Mouse (Mus musculus) heart, embryonic 13.5 days (tissue): ENCODE results near the gene Cox10. TPM values are rescaled to one million over a fixed set of nuclear protein-coding genes. Genes with fewer than 3 reads are reported as not detected.

ENCODE experiments used
- ATAC-seq: fragments of 200-750 bp; cut with Nextera tagmentation; 2 replicates; pipeline ENCODE4 v1.8.0; 2017; ENCODE audit warnings: moderate TSS enrichment; ENCODE audit not compliant: insufficient number of reproducible peaks, low FRiP score, low TSS enrichment; ENCODE audit errors: extremely low read depth
- H3K27ac ChIP-seq: fragments of 300-500 bp; sonication (generic); replicated peaks from 2 replicates; pipeline ENCODE4 v1.5.1; 2015; ENCODE audit warnings: moderate library complexity, mild to moderate bottlenecking, inconsistent platforms
- H3K27me3 ChIP-seq: fragments of 300-500 bp; sonication (generic); replicated peaks from 2 replicates; pipeline ENCODE4 v1.6.1; 2015; ENCODE audit warnings: mild to moderate bottlenecking, inconsistent platforms
- H3K36me3 ChIP-seq: fragments of 300-500 bp; sonication (generic); 2 replicates; pipeline ENCODE4 v1.6.1; 2015; ENCODE audit warnings: mild to moderate bottlenecking, inconsistent platforms
- H3K4me1 ChIP-seq: fragments of 300-500 bp; sonication (generic); 2 replicates; pipeline ENCODE4 v1.6.1; 2015; ENCODE audit warnings: inconsistent platforms
- H3K4me2 ChIP-seq: fragments of 300-500 bp; sonication (generic); 2 replicates; pipeline ENCODE4 v1.6.1; 2015; ENCODE audit warnings: inconsistent platforms, mild to moderate bottlenecking, moderate library complexity
- H3K4me3 ChIP-seq: fragments of 300-500 bp; sonication (generic); 2 replicates; pipeline ENCODE4 v1.5.1; 2015; ENCODE audit warnings: moderate library complexity, mild to moderate bottlenecking, inconsistent platforms
- H3K9ac ChIP-seq: fragments of 300-500 bp; sonication (generic); 2 replicates; pipeline ENCODE4 v1.6.1; 2015; ENCODE audit warnings: inconsistent platforms, mild to moderate bottlenecking, moderate library complexity
- H3K9me3 ChIP-seq: fragments of 300-500 bp; sonication (generic); 2 replicates; pipeline ENCODE4 v1.6.1; 2016; ENCODE audit warnings: inconsistent platforms
- WGBS: fragments of 180-500 bp; shearing (Covaris S2); methylation state at CpG from one replicate; pipeline ENCODE4 v1.1.7; 2015; ENCODE audit warnings: mixed read lengths; 5-methylcytosine and 5-hydroxymethylcytosine counted together
- polyA plus RNA-seq: library from polyadenylated mRNA; unstranded; fragments of >200 nt; fragmentation: Nextera tagmentation; extraction: Ambion mirVana; gene quantifications from 2 replicates; pipeline ENCODE4 v1.2.1, GENCODE M21; 2015

Cox10 gene
- polyA plus RNA-seq, 1 experiment from 2014 or later = 32.9 TPM

DNA sequence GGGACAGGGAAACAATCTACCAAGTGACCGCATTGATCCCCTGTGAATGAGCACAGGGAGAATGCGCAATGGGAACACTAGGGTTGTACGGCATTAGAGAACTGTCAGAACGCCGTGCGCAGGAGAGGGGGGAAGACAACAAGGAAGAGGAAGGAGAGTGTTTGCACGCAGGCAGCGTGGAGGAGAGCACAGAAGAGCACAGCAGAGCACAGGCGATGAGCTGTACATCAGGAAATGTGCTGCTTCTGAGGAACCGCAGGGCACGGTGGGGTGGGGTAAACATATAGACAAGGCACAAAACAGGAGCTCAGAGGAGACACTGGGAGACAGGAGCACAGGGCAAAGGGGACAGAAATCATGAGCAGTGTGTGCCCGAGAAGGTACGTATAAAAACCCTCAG is 31.8 kb downstream of the Cox10 start:
- Histone ChIP-seq H3K4me2 (no peak overlapping the region), H3K27ac (no peak overlapping the region), H3K9ac (no peak overlapping the region), H3K9me3 (no peaks in the 10 kb centered on the region), H3K36me3 (peaks cover 23% of the 10 kb centered on the region), H3K4me3 (no peak overlapping the region), H3K4me1 (peaks cover 21% of the 10 kb centered on the region), H3K27me3 (no peaks in the 10 kb centered on the region)
- ATAC-seq = no peak
- 87% methylated on average over 13 of the region's 13 CpGs for WGBS

DNA sequence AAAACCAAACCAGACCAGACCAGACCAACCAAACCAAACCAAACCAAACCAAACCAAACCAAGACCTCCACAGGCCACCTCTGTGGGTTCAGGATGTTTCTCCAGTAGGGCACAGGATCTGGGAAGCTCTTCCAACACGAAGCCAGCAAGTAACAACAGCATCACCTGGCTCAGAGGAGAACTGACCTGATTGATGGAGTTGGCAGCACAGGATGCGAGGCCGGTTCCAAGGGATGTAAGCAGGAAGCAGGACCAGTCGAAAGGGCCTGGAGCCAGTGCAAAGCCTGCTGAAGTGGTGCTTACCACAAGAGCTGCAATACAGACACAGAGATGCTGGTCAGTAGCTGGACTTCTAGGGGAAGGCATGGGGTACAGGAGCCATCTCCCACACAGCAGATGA is 34.2 kb downstream of the Cox10 start:
- H3K4me1 ChIP-seq = peaks cover 3% of the 10 kb centered on the region; the same call in 1 of the 2 replicates
- ATAC-seq = no peak
- no peak overlapping the region for H3K9ac ChIP-seq
- no peaks in the 10 kb centered on the region for H3K27me3 ChIP-seq
- H3K9me3 ChIP-seq = no peaks in the 10 kb centered on the region
- H3K4me3 ChIP-seq = no peak overlapping the region
- H3K4me2 ChIP-seq = no peak overlapping the region
- H3K36me3 ChIP-seq = peaks cover 22% of the 10 kb centered on the region
- H3K27ac ChIP-seq = no peak overlapping the region
- WGBS = 90% methylated on average over 4 of the region's 4 CpGs

GRCm38 (mm10) chr11:64044024-64044423 is 35.2 kb downstream of the Cox10 start:
- no peaks in the 10 kb centered on the region for H3K9me3 ChIP-seq
- no peak overlapping the region for H3K27ac ChIP-seq
- no peak overlapping the region for H3K4me2 ChIP-seq
- no peak overlapping the region for H3K9ac ChIP-seq
- H3K4me3 ChIP-seq = no peak overlapping the region
- H3K4me1 ChIP-seq = peaks cover 3% of the 10 kb centered on the region; the same call in 1 of the 2 replicates
- no peak for ATAC-seq
- peaks cover 21% of the 10 kb centered on the region for H3K36me3 ChIP-seq
- WGBS = 85% methylated on average over 3 of the region's 3 CpGs
- H3K27me3 ChIP-seq = no peaks in the 10 kb centered on the region

- H3K4me1 ChIP-seq = peaks cover 16% of the 10 kb centered on the region
- 52% methylated on average over 7 of the region's 7 CpGs for WGBS
Observed at GRCm38 (mm10) chr11:64041281-64041680, 38.0 kb downstream of the Cox10 start.

DNA sequence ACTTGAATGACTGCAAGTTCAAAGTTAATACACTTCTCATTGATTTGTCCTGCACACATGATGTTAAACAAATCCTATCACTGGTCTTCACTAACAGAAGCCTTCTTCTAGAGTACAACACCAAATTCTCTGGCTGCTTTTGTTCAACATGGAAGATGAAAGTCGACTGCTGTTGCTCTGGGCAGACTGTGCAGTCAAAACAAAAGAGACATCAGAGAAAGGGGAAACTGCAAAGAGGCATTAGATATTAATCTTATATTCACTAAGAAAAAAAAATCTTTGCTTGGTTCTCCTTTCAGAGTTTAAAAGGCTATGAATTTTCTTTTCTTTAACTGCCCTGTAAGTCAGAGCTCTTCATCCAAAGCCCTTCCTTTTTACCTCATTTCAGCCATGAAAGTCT is 39.7 kb downstream of the Cox10 start:
- Histone ChIP-seq H3K27ac (no peak overlapping the region), H3K36me3 (peaks cover 11% of the 10 kb centered on the region; the same call in 1 of the 2 replicates), H3K4me3 (no peak overlapping the region), H3K9ac (no peak overlapping the region), H3K4me1 (peaks cover 30% of the 10 kb centered on the region), H3K27me3 (0 out of 2 replicates have a peak, but pooled peaks cover 3% of the 10 kb centered on the region), H3K9me3 (no peaks in the 10 kb centered on the region), H3K4me2 (no peak overlapping the region)
- WGBS = 49% methylated on average over 1 of the region's 1 CpGs
- no peak for ATAC-seq

More at GRCm38 (mm10) chr11:64041281-64041680, 38.0 kb downstream of the Cox10 start:
- Histone ChIP-seq H3K9me3 (no peaks in the 10 kb centered on the region), H3K9ac (no peak overlapping the region), H3K36me3 (peaks cover 21% of the 10 kb centered on the region), H3K4me3 (no peak overlapping the region), H3K4me2 (no peak overlapping the region), H3K27ac (no peak overlapping the region), H3K27me3 (0 out of 2 replicates have a peak, but pooled peaks cover 3% of the 10 kb centered on the region)
- ATAC-seq = no peak

DNA sequence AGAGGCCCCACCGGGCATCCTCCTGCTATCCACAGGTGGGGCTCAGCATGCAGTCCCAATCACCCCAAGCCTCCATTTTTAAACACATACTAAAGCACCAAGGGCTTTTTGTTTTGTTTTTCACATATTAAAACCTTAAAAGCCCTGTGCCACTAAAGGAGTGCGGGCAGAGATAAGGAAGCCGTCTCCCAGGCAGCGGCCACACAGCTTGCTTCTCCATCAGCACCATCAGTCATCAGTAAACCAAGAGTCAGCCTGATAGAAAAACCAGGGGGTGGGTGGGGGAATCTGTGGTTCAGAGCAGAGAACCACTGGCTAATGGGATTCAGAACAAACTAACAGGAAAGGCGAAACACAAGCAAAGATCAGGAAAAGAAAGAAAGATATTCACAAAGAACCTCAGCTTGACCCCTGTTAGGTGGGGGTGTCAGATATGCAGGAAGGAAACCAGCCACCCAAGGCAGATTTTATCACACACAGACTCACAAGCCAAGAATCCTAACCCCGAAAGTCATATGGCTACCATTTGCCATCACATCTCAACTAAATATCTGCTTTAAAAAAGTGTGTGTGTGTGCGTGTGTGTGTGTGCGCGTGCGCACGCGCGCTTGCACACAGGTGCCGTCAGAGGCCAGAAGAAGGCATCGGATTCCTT is 41.7 kb downstream of the Cox10 start:
- 0 out of 2 replicates have a peak, but pooled peaks cover 3% of the 10 kb centered on the region for H3K27me3 ChIP-seq
- no peaks in the 10 kb centered on the region for H3K9me3 ChIP-seq
- H3K36me3 ChIP-seq = no peaks in the 10 kb centered on the region
- no peak overlapping the region for H3K9ac ChIP-seq
- H3K4me2 ChIP-seq = no peak overlapping the region
- H3K4me1 ChIP-seq = peaks cover 33% of the 10 kb centered on the region
- H3K4me3 ChIP-seq = no peak overlapping the region
- no peak overlapping the region for H3K27ac ChIP-seq
- WGBS = 58% methylated on average over 15 of the region's 15 CpGs
- ATAC-seq = no peak

DNA sequence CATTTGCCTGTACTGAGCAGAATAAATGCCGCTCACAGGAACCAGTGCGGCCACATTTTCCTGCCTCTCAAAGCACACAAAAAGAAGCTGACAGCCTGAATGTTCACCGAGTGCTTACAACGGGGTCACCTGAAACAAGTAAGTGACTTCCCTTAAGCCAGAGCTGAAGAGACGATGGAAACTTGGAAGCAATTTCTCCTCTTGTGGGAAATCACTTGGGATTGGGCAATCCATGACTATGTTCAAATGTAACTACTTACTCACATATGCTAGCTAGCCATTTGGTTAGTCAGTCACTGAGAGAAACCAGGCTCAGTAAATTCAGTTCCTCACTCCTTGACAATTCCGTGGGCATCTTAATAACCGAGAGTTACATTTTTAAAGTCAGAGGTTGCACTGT is 43.0 kb downstream of the Cox10 start:
- no peak for ATAC-seq
- H3K36me3 ChIP-seq = no peaks in the 10 kb centered on the region
- no peak overlapping the region for H3K9ac ChIP-seq
- 0 out of 2 replicates have a peak, but pooled peaks cover 3% of the 10 kb centered on the region for H3K27me3 ChIP-seq
- H3K4me3 ChIP-seq = no peak overlapping the region
- no peaks in the 10 kb centered on the region for H3K9me3 ChIP-seq
- 74% methylated on average over 7 of the region's 7 CpGs for WGBS
- H3K4me2 ChIP-seq = no peak overlapping the region
- H3K27ac ChIP-seq = no peak overlapping the region
- H3K4me1 ChIP-seq = peaks cover 31% of the 10 kb centered on the region

GRCm38 (mm10) chr11:64035709-64036108 is 43.6 kb downstream of the Cox10 start:
- peaks cover 29% of the 10 kb centered on the region for H3K4me1 ChIP-seq
- no peak overlapping the region for H3K9ac ChIP-seq
- H3K4me2 ChIP-seq = no peak overlapping the region
- no peak overlapping the region for H3K27ac ChIP-seq
- WGBS = 78% methylated on average over 4 of the region's 4 CpGs
- H3K9me3 ChIP-seq = no peaks in the 10 kb centered on the region
- no peak overlapping the region for H3K4me3 ChIP-seq
- H3K36me3 ChIP-seq = no peaks in the 10 kb centered on the region
- H3K27me3 ChIP-seq = 0 out of 2 replicates have a peak, but pooled peaks cover 3% of the 10 kb centered on the region
- no peak for ATAC-seq

DNA sequence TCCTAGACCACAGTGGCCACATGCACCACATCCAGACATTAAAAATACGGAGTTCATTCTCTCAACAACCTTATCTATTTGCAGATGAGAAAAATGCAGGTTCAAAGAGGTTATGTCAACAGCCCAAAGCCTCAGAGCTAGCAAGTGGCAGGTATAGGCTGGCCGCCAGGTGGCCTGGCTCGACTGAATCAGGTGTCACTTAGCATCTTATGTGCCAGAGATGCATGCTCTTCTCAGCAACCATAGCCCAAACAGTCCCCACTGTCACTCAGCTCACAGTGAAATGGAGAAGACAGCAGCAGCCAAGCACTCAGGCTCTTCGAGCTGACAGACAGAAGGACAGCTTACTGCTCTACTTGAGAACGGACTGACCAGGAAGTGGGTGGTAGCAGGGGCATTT is 44.6 kb downstream of the Cox10 start:
- H3K27me3 ChIP-seq = 0 out of 2 replicates have a peak, but pooled peaks cover 3% of the 10 kb centered on the region
- H3K36me3 ChIP-seq = no peaks in the 10 kb centered on the region; the same call in 1 of the 2 replicates
- peaks cover 29% of the 10 kb centered on the region for H3K4me1 ChIP-seq
- no peak overlapping the region for H3K4me2 ChIP-seq
- no peak overlapping the region for H3K27ac ChIP-seq
- H3K9me3 ChIP-seq = no peaks in the 10 kb centered on the region
- no peak for ATAC-seq
- no peak overlapping the region for H3K9ac ChIP-seq
- WGBS = 58% methylated on average over 5 of the region's 5 CpGs
- no peak overlapping the region for H3K4me3 ChIP-seq

- no peak overlapping the region for H3K27ac ChIP-seq
- no peaks in the 10 kb centered on the region; the same call in 1 of the 2 replicates for H3K36me3 ChIP-seq
- no peak overlapping the region for H3K4me2 ChIP-seq
- no peak for ATAC-seq
- H3K4me1 ChIP-seq = peaks cover 37% of the 10 kb centered on the region
- H3K27me3 ChIP-seq = no peaks in the 10 kb centered on the region
- 58% methylated on average over 8 of the region's 8 CpGs for WGBS
- H3K4me3 ChIP-seq = no peak overlapping the region
- no peaks in the 10 kb centered on the region for H3K9me3 ChIP-seq
- no peak overlapping the region for H3K9ac ChIP-seq
Observed at GRCm38 (mm10) chr11:64027423-64027822, 51.8 kb downstream of the Cox10 start.

DNA sequence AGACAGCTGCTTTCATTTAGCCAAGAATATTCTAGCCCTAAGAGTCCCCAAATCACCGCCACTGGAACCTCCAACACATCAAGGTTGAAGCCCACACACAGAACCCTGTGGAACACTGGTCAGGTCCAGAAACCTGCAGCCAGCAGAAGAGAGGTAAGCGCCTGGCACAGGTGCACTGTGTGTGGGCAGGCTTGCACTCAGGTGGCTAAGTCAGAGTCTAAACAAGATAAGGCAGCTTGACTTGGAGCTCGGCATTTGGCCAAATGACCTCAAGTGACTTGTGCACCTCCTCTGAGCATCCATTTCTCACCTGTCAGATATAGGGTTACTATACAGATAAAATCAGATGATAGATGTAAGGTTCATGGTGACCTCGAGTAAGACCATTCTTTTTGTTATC is 53.4 kb downstream of the Cox10 start:
- 68% methylated on average over 4 of the region's 4 CpGs for WGBS
- ATAC-seq = no peak
- no peaks in the 10 kb centered on the region for H3K27me3 ChIP-seq

DNA sequence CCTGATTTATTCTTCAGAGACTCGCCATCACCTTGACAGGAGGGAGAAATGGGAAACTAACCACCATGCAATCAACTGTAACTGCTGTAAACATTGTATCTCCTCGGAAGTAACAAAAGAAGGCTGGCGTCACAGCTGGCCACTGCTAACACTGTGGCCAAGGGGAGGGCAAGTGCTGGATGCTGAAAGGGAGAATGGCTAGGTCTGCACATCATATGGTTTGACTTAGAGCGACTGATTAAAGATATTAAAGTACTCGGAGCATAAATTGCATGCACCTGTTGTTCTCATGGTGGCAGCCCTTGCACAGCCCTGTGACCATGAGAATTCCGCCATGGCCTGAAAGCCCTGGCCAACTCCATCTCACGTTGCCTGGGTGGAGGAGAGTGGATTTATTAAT is 54.7 kb downstream of the Cox10 start:
- Histone ChIP-seq H3K4me1 (peaks cover 38% of the 10 kb centered on the region), H3K9ac (no peak overlapping the region), H3K9me3 (no peaks in the 10 kb centered on the region), H3K4me2 (no peak overlapping the region), H3K27ac (no peak overlapping the region), H3K27me3 (no peaks in the 10 kb centered on the region), H3K4me3 (no peak overlapping the region), H3K36me3 (no peaks in the 10 kb centered on the region)
- WGBS = 83% methylated on average over 7 of the region's 7 CpGs
- no peak for ATAC-seq

More for the DNA sequence above, 53.4 kb downstream of the Cox10 start:
- Histone ChIP-seq H3K9ac (no peak overlapping the region), H3K4me3 (no peak overlapping the region), H3K36me3 (no peaks in the 10 kb centered on the region; the same call in 1 of the 2 replicates), H3K27ac (no peak overlapping the region), H3K4me1 (peaks cover 38% of the 10 kb centered on the region), H3K9me3 (no peaks in the 10 kb centered on the region), H3K4me2 (no peak overlapping the region)
